Mouse (Mus musculus) CH12.LX (cell line): Measurements from ENCODE around the gene Kif5c. TPM values are rescaled to one million over a fixed set of nuclear protein-coding genes. Genes with fewer than 3 reads are reported as not detected.
A peak's percentile ranks its signal among the peaks of the same experiment; 100 is the strongest.

ENCODE experiments used
- DNase-seq: peaks from one replicate; pipeline ENCODE4 v3.0.0-alpha.2; 2013; ENCODE audit errors: extremely low read depth
- H3K27ac ChIP-seq: 2 replicates; pipeline ENCODE4 v1.5.1; 2012; ENCODE audit warnings: low read depth, mild to moderate bottlenecking, control low read depth, moderate library complexity; ENCODE audit not compliant: insufficient read depth
- H3K27me3 ChIP-seq: replicated peaks from 2 replicates; pipeline ENCODE3; 2012; ENCODE audit warnings: inconsistent platforms
- H3K36me3 ChIP-seq, 2 experiments: replicated peaks in 1 of 2; 2 replicates each; pipeline versions ENCODE3 to v1.6.1; 2012; ENCODE audit warnings: inconsistent platforms in 1 of 2, low read length in 1 of 2, mild to moderate bottlenecking in 1 of 2, mixed read lengths in 1 of 2, moderate library complexity in 1 of 2; ENCODE audit not compliant: control insufficient read depth in 1 of 2, insufficient read depth in 1 of 2
- H3K4me1 ChIP-seq, 2 experiments: 2 replicates each; pipeline ENCODE4 v1.6.1; 2012; ENCODE audit warnings: inconsistent platforms in 1 of 2, moderate library complexity in 1 of 2; ENCODE audit not compliant: insufficient read depth in 2 of 2, control insufficient read depth in 1 of 2
- H3K4me2 ChIP-seq: 2 replicates; pipeline ENCODE4 v1.6.1; 2012; ENCODE audit warnings: low read depth, mild to moderate bottlenecking, control low read depth; ENCODE audit not compliant: poor library complexity, insufficient read depth, severe bottlenecking
- H3K4me3 ChIP-seq, 3 experiments: fragments of 150-350 bp in 1 of 3; sonication (generic) in 1 of 3; replicated peaks in 1 of 3; 2 replicates each; pipeline versions ENCODE3 to v1.5.1; 2011 to 2012; ENCODE audit warnings: low read depth in 2 of 3, low read length in 2 of 3, mild to moderate bottlenecking in 2 of 3, moderate library complexity in 2 of 3, control low read depth in 1 of 3, improper control_type of control experiment in 1 of 3, inconsistent platforms in 1 of 3, mixed read lengths in 1 of 3; ENCODE audit not compliant: poor library complexity in 1 of 3
- H3K79me2 ChIP-seq: replicated peaks from 2 replicates; pipeline ENCODE4 v1.6.1; 2012; ENCODE audit warnings: mild to moderate bottlenecking, moderate library complexity; ENCODE audit not compliant: control insufficient read depth, poor library complexity, insufficient read depth, severe bottlenecking; ENCODE audit errors: extremely low read depth
- H3K9ac ChIP-seq: 2 replicates; pipeline ENCODE4 v1.6.1; 2012; ENCODE audit warnings: low read depth, mild to moderate bottlenecking, control low read depth, moderate library complexity; ENCODE audit not compliant: insufficient read depth
- H3K9me3 ChIP-seq: replicated peaks from 2 replicates; pipeline ENCODE3; 2012; ENCODE audit warnings: low read length, inconsistent platforms, mixed read lengths
- E2F4 ChIP-seq: IDR thresholded peaks from 2 replicates; pipeline ENCODE4 v1.6.1; 2011; ENCODE audit warnings: low read depth, low read length, improper control_type of control experiment; ENCODE audit not compliant: insufficient replicate concordance
- ELF1 ChIP-seq: IDR thresholded peaks from 2 replicates; pipeline ENCODE4 v1.6.1; 2014; ENCODE audit warnings: low read depth, mild to moderate bottlenecking, inconsistent platforms, low read length, improper control_type of control experiment
- GABPA ChIP-seq: IDR thresholded peaks from 2 replicates; pipeline ENCODE4 v1.6.1; 2012; ENCODE audit warnings: low read depth, low read length, improper control_type of control experiment, inconsistent platforms; ENCODE audit not compliant: insufficient replicate concordance
- HCFC1 ChIP-seq: IDR thresholded peaks from 2 replicates; pipeline ENCODE4 v1.6.1; 2012; ENCODE audit warnings: low read depth, mild to moderate bottlenecking, inconsistent platforms, low read length, improper control_type of control experiment
- JUND ChIP-seq: conservative IDR thresholded peaks from 2 replicates; pipeline ENCODE4 v1.6.1; 2011; ENCODE audit warnings: low read depth, low read length, improper control_type of control experiment
- KAT2A ChIP-seq: IDR thresholded peaks from 2 replicates; pipeline ENCODE4 v1.6.1; 2012; ENCODE audit warnings: low read length, improper control_type of control experiment, inconsistent platforms; ENCODE audit not compliant: insufficient replicate concordance
- MXI1 ChIP-seq: IDR thresholded peaks from 2 replicates; pipeline ENCODE4 v1.6.1; 2011; ENCODE audit warnings: mild to moderate bottlenecking, low read depth, low read length, improper control_type of control experiment
- NRF1 ChIP-seq: IDR thresholded peaks from 2 replicates; pipeline ENCODE4 v1.6.1; 2014; ENCODE audit warnings: low read depth, mild to moderate bottlenecking, inconsistent platforms, low read length, improper control_type of control experiment, moderate library complexity
- RCOR1 ChIP-seq: conservative IDR thresholded peaks from 2 replicates; pipeline ENCODE4 v1.6.1; 2012; ENCODE audit warnings: low read depth, mild to moderate bottlenecking, inconsistent platforms, low read length, improper control_type of control experiment
- SIN3A ChIP-seq: IDR thresholded peaks from 2 replicates; pipeline ENCODE4 v1.6.1; 2012; ENCODE audit warnings: low read length, improper control_type of control experiment, inconsistent platforms
- TCF12 ChIP-seq: IDR thresholded peaks from 2 replicates; pipeline ENCODE4 v1.6.1; 2014; ENCODE audit warnings: low read depth, mild to moderate bottlenecking, inconsistent platforms, low read length, improper control_type of control experiment
- USF1 ChIP-seq: IDR thresholded peaks from 2 replicates; pipeline ENCODE4 v1.6.1; 2014; ENCODE audit warnings: low read depth, mild to moderate bottlenecking, inconsistent platforms, low read length, improper control_type of control experiment
- ZC3H11A ChIP-seq: IDR thresholded peaks from 2 replicates; pipeline ENCODE4 v1.6.1; 2012; ENCODE audit warnings: low read depth, mild to moderate bottlenecking, inconsistent platforms, low read length, improper control_type of control experiment
- dilution Hi-C: fragments of 300-500 bp; cut with MboI; formaldehyde crosslinking; loops from 2 replicates; pipeline ENCODE4 v1.14.3; 2020; ENCODE audit warnings: low sequenced_read_pairs; ENCODE audit not compliant: extremely low pct_unique_long_range_greater_than_20kb, extremely low pct_ligation_motif_present
- in situ Hi-C: fragments of 300-500 bp; cut with MboI; formaldehyde crosslinking; loops from 3 replicates; pipeline ENCODE4 v1.14.3; 2019; ENCODE audit warnings: low sequenced_read_pairs, low pct_ligation_motif_present, low pct_unique_long_range_greater_than_20kb, mixed read lengths
- polyA plus RNA-seq: library from polyadenylated mRNA; unstranded; fragments of >175 nt; gene quantifications from 2 replicates; pipeline ENCODE4 v1.2.1, GENCODE M21; 2012; ENCODE audit warnings: low read depth; ENCODE audit not compliant: insufficient read length
- total RNA-seq, 2 experiments: library from RNA; depleted of rRNA; stranded (reverse); fragments of 300-350 nt in 1 of 2; fragments of >200 nt in 1 of 2; gene quantifications; 2 replicates each; pipeline ENCODE4 v1.2.3; 2012 to 2014

Gene Kif5c
- total and polyA plus RNA-seq, 3 experiments, result 3.0 to 3.5 (median 3.1) TPM

DNA sequence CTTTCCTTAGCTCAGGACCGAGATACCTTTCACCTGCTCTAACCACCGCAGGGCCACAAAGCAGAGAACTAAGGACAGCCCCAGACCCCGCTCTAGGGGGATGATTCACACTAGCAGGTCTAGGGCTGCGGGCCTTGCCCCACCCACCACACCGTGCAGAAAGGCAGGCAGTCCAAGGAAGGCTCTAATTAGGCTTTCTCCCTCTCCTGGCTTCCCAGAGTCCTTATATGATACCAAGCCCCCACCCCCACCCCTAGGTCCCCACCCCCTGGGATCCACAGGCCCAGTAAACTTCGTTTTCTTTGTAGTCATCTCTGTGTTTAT, 48.4 kb upstream of the Kif5c start:
- H3K36me3 ChIP-seq, result no peaks in the 10 kb centered on the region
- peak overlapping the region in 1 of 3 experiments; percentile 10 for H3K4me3 ChIP-seq
- no peak overlapping the region for H3K27ac ChIP-seq
- in situ Hi-C loops, result no loop called here
- peaks cover 2 to 3% of the 10 kb centered on the region in 2 experiments; a peak in 1 of 4 replicates for H3K4me1 ChIP-seq
- no peaks in the 10 kb centered on the region for H3K9me3 ChIP-seq
- no peak overlapping the region for H3K9ac ChIP-seq
- H3K4me2 ChIP-seq, result peak overlapping the region; percentile 47
- dilution Hi-C loops, result no loop called here
- DNase-seq, result no peak
- no peaks in the 10 kb centered on the region for H3K79me2 ChIP-seq
- TF ChIP-seq ZC3H11A (no peak), KAT2A (no peak), GABPA (no peak), NRF1 (no peak), TCF12 (no peak), HCFC1 (no peak), ELF1 (no peak)
- H3K27me3 ChIP-seq, result no peaks in the 10 kb centered on the region

GRCm38 (mm10) chr2:49571159-49571920, 47.8 kb upstream of the Kif5c start:
- TF ChIP-seq TCF12, result no peak
- TF ChIP-seq USF1, result no peak
- no peak for TF ChIP-seq JUND
- no peak for TF ChIP-seq E2F4
- TF ChIP-seq MXI1, result no peak
- no peak for TF ChIP-seq SIN3A
- TF ChIP-seq RCOR1, result no peak
- in situ Hi-C loops, result no loop called here
- Histone ChIP-seq H3K79me2 (no peaks in the 10 kb centered on the region), H3K9me3 (no peaks in the 10 kb centered on the region), H3K9ac (no peak overlapping the region), H3K4me1 (peaks cover 2 to 3% of the 10 kb centered on the region in 2 experiments; a peak in 1 of 4 replicates), H3K27me3 (no peaks in the 10 kb centered on the region), H3K36me3 (no peaks in the 10 kb centered on the region), H3K4me3 (no peak overlapping the region), H3K4me2 (no peak overlapping the region; the same call in 1 of the 2 replicates), H3K27ac (no peak overlapping the region)
- dilution Hi-C loops, result no loop called here
- DNase-seq, result no peak
